Mouse (Mus musculus): ENCODE measurements around the gene Ash1l.
"Not testable (repeated sequence)": the region's sequence is repeated elsewhere in the genome, so short reads cannot be mapped to it uniquely, and the experiment has no call there.

Ash1l gene

DNA sequence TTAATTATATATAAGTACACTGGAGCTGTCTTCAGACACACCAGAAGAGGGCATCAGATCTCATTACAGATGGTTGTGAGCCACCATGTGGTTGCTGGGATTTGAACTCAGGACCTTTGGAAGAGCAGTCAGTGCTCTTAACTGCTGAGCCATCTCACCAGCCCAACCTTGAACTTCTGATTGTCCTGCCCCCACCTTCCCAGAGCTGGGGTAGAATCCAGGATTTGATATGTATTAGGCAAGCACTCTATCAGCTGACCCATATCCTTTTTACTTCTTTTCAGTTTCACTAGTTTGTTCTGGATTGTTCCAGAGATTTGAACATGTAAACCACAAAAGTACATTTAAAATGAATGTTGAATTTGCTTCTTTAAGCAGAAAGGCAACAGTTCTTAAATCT, 12.8 kb downstream of the Ash1l start:
- not testable (repeated sequence) for DNase-seq

DNA sequence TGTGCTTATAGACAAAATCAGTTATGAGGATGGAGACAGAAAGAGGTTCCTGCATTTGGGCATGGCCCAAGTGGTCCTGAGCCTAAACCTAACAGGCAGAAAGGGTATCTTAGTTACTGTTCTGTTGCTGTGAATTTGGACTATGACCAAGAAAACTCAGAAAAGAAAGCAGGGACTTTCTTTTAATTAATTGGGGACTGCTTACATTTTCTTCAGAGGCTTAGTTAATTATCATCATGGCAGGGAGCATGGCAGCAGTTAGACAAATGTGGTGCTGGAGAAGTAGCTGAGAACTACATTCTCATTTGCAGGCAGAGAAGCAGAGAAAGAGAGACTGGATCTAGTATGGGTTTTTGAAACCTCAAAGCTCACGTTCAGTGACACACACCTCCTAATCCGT, 24.6 kb downstream of the Ash1l start:
- DNase-seq: no peak

DNA sequence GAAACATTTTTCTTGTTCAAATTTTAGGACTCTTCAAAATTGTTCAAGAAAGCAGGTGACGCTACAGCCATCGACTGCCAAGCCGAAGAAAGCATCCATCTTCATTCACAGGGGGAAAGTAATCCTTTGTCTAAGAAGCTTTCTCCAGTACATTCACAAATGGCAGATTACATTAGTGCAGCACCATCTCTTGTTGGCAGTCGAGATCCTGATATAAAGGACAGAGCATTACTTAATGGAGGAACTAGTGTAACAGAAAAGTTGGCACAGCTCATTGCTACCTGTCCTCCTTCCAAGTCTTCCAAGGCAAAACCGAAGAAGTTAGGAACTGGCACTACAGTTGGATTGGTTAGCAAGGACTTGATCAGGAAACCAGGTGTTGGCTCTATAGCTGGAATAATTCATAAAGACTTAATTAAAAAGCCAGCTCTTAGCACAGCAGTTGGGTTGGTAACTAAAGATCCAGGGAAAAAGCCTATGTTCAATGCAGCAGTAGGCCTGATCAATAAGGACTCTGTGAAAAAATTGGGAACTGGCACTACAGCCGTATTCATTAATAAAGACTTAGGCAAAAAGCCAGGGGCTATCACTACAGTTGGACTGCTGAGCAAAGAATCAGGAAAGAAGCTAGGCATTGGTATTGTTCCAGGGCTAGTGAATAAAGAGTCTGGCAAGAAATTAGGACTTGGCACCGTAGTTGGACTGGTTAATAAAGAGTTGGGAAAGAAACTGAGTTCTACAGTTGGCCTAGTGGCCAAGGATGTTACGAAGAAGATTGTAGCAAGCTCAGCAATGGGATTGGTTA, 31.0 kb downstream of the Ash1l start:
- DNase-seq: no peak

DNA sequence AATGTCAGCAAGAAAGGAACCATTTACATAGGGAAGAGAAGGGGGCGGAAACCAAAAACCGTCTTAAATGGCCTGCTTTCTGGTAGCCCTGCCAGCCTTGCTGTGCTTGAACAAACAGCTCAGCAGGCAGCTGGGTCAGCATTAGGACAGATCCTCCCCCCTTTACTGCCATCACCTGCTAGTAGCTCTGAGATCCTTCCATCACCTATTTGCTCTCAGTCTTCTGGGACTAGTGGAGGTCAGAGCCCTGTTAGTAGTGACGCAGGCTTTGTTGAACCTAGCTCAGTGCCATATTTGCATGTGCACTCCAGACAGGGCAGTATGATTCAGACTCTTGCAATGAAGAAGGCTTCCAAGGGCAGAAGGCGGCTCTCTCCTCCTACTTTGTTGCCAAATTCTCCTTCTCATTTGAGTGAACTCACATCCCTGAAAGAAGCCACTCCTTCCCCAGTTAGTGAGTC, 33.5 kb downstream of the Ash1l start:
- DNase-seq: no peak

DNA sequence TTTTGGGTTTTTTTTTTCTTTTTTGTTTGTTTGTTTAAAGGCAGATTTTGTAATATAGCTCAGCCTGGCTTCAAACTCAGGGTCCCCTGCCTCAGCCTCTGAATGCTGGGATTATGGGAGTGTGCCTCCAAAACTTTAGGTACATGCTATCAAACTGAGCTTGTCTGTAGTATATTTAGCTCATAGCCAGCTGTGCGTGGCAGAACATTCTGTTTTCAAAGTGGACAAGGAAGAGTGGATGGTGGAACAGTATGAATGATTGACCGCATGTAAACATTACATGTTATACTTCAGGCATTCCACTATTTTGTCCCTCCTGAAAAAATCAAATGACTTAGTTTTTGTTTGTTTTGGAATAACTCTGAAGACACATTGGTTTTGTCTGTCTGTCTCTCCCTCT, 42.4 kb downstream of the Ash1l start:
- DNase-seq: no peak

DNA sequence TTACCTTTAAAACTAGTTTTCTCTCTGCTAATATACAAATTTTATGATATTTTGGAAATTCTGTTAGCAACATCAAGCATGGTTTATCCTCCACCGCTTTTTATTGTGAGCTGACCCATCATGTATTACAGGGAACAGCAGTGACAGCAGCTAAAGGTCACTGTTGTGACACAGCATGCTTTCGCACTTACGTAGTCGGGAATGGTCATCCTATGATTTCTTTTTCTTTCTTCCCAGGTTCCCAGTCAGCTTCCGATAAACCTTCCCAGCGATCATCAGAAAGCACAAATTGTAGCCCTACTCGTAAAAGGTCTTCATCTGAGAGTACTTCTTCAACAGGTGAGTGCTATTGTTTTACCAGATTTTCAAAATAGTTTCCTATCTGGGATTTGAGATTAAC, 51.1 kb downstream of the Ash1l start:
- DNase-seq: no peak

DNA sequence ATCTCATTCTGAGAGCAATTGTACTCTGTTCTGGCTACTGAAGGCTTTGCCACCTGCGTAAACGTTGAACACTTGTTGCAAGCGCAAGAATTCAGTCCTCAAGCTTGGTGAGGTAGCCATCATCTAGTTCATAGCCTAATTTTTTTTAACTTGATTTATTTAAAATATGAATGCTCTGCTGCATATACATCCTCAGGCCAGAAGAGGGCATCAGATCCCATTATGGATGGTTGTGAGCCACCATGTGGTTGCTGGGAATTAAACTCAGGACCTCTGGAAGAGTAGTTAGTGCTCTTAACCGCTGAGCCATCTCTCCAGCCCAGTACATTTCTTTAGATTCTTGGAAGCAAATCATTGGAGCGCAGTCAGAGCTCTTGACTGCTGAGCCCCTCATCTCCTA, 80.5 kb downstream of the Ash1l start:
- not testable (repeated sequence) for DNase-seq

DNA sequence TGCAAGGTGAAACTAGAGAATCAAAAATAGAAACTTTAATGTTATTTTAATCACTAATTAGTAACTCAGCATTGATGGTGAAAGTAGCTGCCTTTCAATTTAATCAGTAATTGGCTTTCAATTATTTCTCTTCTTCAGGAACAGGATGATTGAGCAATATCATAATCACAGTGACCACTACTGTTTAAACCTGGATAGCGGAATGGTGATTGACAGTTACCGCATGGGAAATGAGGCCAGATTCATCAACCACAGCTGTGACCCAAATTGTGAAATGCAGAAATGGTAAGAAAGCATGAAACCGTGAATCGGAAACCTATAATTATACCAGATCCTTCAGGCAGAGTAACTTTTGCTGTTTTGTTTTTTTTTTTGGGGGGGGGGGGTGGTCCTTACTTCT, 92.9 kb downstream of the Ash1l start:
- DNase-seq: no peak

DNA sequence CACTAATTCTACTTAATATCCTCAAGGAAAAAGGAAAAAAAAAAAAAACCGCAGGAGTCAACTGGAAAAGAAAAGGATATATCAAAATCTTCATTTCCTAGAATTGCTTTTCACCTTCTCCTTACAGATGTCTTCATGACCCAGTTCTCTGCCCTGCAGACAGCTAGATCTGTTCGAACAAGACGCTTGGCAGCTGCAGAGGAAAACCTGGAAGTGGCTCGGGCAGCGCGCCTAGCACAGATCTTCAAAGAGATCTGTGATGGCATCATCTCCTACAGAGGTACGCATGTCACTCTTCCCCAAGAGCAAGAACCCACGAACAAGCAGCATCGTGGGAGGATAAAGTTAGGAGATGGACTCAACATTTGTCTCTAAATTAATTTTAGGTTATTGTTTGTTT, 107.9 kb downstream of the Ash1l start:
- DNase-seq: no peak

DNA sequence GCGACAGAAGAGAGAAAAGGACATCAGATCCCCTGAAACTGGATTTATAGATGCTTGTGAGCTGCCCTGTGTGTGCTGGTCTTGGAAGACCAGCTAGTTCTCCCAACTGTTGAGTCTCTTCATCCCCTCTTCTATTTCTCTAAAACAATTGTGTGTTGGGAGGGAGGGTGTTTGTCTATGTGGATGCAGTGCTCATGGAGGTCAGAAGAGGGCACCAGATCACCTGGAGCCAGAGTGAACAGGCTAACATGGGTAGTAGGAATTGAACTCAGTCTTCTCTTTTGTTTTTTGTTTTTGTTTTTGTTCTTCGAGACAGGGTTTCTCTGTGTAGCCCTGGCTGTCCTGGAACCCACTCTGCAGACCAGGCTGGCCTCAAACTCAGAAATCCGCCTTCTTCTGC, 108.4 kb downstream of the Ash1l start:
- no peak for DNase-seq

DNA sequence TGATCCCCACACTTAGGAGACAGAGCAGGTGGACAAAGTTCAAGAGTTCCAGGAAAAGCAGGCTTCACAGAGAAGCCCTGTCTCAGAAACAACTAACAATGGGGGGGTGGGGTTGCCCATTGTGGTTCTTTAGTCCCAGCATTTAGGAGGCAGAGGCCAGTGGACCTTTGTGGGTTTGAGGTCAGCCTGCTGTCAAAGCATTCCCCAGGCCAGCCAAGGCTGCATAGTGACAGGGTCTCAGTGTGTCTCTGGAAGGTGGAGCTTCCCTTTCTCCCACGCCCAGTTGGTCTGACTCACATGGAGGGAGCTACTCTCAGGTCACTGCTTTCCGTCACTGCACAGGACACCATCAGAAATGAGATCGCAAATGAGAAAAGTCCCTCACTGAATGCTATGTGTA, 111.3 kb downstream of the Ash1l start:
- DNase-seq: no peak

DNA sequence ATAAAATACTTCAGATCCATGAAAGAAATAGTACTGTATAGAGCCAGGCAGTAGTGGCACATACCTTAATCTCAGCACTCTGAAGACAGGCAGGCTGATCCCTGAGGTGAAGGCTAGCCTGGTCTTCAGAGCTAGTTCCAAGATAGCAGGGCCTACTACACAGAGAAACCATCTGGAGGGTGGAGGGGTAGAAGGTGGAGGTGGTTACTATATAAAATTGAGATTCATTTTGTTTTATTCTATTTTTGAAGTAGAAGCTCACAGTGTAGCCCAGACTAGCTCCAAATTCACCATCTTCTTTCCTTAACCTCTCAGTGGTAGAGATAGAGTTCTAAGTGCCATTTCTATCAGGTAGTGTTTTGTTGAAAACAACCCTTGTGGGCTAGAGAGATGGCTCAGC, 116.8 kb downstream of the Ash1l start:
- no peak for DNase-seq

DNA sequence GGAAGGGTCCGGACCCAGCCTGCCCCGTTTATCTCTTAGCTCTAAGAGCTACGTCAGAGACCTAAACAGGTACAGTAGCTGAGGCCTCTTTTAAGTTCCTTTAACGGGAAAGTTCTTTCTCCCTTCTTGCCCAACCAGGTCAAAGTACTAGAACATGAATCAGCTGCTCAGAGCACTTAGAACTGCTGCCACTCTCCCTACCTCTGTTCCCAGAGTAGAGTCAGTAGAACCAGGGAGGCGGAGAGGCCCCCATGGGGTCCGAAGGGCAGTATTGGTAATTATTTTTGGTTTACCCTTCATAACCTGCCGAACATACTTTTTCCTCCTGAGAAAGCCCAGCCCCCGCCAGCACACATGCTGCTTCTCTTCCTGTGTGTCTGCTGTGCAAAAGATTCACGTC, 127.0 kb downstream of the Ash1l start:
- no peak for DNase-seq

DNA sequence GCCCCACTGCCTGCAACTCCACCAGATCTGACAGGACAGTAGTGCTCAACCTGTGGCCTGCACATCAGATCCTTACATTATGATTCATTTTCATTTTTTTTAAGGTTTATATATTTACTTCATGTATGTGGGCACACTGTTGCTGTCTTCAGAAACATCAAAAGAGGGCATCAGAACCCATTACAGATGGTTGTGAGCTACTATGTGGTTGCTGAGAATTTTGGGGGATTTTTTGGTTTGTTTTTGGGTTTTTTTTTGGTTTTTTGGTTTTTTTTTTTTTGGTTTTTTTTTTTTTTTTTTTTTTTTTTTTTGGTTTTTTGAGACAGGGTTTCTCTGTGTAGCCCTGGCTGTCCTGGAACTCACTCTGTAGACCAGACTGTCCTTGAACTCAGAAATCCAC, 131.9 kb downstream of the Ash1l start:
- DNase-seq: not testable (repeated sequence)

DNA sequence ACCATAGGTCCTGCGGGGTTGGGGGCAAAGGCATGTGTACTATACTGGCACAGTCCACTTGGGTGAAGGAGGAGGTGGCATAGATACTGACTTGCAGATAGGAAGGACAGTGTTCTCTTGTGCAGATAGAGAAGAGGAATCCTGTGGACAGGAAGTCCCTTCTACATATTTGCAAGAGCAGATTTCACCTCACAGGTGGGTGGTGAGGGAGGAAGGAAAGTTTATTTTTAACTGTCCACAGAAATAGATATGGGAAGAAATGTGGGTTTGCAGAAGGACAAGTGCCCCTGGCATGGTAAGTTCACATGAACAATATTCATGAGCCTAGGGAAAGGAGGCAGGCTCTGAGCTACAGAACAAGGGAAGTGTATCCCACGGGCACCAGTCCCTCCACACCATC, 133.7 kb downstream of the Ash1l start:
- DNase-seq: no peak

DNA sequence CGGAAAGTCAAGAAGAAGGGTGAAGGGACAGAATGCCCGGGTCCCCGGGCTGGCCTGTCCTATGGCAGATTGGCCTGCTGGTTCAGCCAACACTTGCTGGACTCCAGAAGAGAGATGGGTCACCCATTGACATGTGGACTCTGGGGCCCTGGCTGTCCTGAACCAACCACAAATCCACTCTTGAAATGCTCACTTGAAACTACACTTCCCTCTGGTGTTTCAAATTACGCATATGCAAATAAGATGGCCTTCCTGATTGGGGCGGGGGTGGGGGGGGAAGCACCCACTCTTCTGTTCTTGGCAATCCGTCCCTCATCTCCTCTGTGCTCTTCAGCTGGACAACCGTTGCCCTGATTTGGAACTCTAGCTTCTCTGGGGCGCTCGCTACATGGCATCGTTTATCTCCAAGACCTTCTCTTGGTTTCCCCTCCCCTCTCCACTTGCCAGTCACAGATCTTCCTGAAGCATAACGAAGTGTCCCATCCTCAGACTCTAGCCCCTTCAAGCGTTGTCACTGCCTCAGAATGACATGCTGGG, 134.3 kb downstream of the Ash1l start:
- no peak for DNase-seq

DNA sequence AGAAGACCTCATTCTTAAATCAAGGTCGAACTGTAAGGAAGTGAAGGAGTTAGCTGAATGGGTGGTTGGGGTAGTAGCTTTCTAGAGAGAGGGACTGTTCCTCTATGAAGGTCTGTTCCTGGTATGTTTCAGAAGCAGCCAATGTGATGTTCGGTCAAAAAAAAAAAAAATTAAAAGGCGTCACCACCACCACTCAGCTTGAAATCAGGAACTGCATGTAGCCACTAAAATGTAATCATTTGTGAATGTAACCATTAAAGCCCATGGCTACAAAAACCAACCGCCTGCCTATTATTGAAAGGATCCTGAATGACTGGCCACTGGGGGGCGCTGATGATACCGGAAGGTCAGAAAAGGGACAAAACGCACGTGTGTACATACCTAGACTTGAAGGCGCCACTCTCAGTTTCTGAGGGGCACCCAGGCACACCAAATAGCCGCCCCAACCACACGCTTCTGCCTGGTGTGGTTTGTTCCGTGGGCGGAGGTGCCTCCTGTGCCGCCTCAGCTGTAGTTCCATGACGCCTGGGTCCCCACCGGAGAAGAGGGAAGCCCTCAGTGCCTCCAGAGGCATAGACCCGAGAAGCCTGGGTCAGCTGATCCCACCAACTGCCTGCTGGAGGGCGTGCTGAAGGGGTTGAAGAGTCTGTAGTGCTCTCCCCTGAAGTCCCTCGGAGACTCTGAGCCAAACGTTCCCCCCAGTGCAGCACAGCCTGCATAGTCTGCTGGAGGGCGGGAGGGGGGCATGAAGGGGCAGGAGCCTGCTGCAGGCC, 137.1 kb downstream of the Ash1l start:
- peak; percentile 76 for DNase-seq

DNA sequence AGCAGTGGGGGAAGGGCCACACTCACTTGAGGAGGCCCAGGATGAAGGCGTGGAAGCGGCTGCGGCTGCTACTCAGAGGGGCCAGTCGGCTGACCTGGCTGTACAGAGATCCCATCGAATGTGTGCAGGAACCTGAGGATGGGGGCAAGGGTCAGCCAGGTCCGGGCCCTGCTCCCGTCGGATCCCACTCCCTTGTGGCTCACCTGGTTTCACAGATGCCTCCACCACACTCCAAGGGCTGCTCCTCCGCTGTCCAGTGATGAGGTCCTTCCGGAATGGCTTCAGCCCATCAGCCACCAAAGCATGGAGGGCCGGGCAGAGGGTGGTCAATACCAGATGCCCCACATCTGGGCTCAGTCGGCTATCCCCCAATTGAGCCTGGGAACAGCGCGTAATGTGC, 138.6 kb downstream of the Ash1l start:
- DNase-seq: no peak

DNA sequence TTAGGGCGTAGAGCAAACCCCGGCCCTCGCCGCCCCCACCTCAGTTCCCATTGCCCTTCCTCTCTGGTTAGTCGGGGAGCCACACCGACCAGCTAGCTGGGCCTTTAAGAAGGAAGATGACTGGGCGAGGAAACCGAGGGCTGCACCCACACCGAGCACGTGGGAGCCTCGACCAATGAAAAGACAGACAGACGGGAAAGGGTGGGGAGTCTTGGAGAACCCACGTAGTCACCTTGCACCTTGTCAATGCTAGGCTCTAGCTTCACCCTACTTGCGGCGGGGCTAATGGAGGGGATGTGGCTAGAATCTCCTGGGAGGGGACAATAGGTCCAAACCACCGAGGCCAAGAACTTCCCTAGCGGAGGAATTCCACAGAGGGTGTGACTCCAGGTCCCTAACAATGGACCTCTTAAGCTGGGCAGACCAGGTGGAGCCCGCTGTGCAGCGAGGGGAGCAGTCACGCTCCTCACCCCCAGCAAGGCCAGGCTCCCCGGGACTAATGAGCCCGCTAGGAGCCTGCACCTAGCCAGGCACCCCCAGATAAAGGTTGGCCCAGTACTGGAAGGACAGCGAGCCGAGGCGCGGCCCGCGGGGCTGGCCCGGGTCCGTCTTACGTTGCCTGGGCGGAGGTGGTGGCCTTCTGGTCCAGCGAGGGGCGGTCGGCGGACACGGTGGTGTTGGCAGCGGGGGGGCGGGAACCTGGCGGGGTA, 139.6 kb downstream of the Ash1l start:
- DNase-seq: peak; percentile 90

DNA sequence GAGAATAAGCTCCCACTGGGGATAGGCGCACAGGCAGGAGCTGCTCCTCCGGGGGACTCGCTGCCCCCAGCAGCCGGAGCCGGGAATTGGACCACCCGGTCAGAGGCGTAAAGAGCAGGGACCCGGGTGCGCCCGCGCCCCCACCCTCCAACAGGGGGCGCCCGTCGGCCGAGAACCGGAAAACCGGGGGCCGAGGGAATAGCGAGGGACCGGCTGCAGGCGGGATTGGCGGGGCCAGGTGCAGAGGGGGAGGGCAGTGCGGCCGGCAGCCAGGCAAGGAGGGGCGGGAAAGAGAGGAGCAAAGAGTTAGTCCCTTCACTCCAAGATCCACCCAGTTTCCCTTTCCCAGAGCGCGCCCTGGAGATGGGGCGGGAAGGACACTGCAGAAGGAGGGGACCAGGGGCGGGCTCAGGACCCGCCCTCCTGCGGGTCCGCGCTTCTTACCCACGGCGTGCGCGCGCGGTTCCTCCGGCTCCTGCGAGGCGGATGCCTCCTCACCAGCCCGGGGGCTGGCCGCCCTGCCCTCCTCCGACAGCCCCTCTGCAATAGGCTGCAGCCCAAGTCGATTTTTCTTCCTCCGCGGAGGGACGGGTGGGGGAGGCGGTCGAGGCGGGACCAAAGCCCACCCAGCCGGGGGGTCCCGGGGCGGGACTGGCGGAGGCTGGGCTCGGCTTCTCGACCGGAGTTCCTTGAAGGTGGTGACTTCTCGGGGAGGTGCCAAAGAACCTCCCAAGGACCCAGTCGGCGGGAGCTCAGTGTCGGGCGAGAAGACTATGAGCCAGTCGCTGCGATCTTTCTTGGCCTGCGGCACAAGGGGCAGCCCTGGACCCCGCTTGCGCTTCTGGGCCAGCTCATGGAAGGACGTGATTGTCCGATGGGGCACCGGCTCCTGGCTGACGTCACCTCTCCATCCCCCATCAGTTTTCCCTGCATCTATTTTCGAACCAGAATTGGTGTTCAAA, 140.6 kb downstream of the Ash1l start:
- peak; percentile 80 for DNase-seq

DNA sequence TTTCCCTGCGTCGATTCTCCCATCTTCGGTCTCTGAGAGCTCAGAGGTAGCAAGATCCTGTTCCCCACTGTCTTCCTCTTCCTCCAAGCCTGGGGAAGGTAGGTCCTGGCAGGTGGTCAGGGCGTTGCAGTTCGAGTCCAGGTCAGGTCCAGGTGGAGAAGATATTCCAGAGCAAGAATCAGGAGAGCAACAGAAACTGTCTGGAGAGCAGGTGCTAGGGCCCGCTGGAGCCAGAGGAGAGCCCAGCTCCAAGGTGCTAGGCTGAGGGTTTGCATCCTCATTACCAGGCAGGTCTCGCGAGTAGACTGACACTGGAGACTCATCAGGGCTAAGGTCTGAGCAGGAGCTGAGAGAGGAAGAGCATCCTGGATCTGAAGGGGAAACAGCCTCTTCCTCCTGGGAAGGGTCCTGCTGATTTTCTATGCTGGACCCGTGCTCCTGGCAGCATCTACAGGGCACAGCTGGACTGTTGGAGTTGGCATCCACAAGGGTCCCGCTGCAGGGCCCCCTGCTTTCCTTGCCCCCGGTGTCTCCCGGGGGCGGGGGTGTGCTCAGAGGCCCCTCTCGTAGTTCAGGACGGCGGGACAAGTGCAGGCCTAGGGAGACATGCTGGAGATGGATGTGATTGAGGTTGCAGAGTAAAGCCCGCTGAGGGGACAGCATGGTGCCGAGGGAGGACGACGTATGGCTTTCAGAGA, 141.5 kb downstream of the Ash1l start:
- no peak for DNase-seq
